Mouse (Mus musculus) heart, postnatal 36 days (tissue): ENCODE data around the gene Nxph1. TPM values are rescaled to one million over a fixed set of nuclear protein-coding genes. Genes with fewer than 3 reads are reported as not detected.

ENCODE experiments used
- DNase-seq, 2 experiments: peaks; one replicate each; pipeline ENCODE4 v3.0.0; 2021 to 2022
- intact Hi-C: fragments of 180-260 bp; cut with DNase I; formaldehyde crosslinking; loops from one replicate; pipeline ENCODE4 v1.15.1; 2025
- total RNA-seq, 2 experiments: library from RNA; stranded (reverse); gene quantifications; 2 replicates each; pipeline ENCODE4 v1.2.3; 2021

Gene Nxph1
- total RNA-seq, 2 experiments from 2014 or later: not detected

DNA sequence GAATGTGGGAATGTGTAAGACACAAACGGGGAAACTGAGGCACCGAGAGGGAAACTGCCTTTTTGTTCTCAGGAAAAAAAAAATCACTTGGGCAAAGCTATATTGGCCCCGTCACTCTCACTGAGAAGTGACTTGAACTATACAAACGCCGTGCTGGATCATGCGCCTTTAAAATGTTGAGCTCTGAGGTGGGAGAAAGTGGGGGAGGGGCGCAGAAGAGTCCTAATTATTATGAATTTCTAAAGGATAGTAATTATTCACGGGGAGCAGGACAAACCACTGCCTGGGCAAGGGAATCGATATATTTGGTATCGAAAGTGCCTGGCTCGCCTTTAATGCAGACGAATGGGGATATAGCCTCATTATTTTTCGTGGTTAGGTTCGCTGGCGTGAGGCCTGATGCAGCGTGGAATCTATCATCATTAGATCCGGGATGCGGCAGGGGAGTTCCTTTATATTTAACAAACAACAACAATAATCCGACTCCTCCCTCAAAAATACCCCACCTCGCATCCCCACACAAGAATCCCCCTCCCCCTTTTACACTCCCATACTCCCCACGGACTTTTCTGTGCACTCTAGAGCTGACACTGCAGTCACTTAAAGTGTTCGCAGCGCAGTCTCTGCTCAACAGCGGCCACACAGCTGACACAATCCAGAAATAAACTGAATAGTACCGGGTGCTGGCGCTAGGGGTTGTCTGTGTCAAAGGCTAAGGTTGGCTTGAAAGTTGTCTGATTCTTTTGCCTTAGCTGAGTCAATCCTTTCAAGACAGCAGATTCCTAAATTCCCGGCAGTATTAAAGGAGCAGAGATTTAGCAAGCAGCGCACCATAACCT, 10.1 kb downstream of the Nxph1 start:
- DNase-seq: no peak
- intact Hi-C loops: no loop called here

DNA sequence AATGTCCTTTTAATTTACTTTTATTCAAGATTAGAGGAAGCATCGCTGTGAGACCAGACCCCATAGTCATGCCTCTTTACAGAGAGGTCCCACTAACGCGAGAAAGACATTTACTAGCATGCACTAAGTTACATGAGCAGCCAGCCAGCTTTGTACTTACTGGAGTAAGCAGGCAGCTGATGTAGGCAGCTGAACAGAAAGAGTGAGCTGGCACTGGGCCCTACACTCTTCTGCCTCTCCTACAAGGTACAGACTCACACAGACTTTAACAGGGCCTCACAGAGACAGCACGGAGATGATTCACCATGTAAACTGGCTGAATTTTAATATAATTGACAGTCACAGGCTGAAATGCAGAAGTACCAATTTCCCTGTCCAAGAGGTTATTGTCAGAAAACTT, 11.6 kb downstream of the Nxph1 start:
- no peak for DNase-seq
- intact Hi-C loops: no loop called here

DNA sequence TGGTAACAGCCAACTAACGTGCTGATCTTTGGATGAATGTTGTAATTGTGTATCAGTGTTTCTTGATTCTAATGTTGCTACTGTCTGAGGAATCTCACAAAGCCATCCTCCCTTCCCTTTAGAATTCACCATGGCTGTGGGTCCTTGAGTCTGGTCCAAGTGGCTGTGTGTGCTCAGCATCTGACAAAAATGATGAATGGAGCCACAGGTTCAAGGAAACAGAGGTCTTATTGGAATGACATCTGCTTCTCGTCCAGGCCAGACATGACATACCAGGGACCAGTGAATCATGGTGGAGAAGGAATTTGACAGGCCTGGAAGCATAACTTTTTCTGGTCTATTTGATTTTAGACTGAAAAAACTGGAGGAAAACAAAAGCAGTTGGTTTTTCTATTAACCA, 22.3 kb downstream of the Nxph1 start:
- intact Hi-C loops: no loop called here
- DNase-seq: no peak

DNA sequence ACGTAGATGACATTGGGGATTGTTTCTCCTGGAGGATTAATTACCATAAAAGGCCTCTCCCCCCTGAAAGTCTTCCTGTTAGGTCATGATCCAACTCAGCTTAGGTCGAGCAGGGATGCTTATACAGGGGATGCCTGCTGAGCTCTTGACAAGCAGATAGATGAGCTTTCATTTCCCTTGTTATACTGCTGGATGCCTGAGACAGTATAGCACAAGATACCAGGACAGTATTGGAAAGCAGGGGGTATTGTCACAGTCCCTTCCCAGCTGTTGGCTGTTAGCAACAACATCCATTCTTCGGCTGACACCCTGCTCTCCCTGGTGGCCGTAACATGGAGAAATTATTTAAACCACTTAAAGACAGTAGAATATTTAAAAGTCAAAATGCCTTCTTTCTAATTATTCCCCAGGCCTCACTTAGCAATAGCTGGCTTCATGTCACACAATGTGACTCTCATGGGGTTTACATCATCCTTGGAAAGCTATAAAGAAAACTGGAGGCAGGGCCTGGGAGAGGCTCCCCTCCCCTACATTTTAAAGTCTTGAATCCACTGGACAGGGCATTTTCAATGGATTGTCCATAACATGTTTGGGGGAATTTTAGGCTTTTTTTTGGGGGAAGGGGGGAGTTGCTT, 31.1 kb downstream of the Nxph1 start:
- DNase-seq: no peak
- intact Hi-C loops: no loop called here

DNA sequence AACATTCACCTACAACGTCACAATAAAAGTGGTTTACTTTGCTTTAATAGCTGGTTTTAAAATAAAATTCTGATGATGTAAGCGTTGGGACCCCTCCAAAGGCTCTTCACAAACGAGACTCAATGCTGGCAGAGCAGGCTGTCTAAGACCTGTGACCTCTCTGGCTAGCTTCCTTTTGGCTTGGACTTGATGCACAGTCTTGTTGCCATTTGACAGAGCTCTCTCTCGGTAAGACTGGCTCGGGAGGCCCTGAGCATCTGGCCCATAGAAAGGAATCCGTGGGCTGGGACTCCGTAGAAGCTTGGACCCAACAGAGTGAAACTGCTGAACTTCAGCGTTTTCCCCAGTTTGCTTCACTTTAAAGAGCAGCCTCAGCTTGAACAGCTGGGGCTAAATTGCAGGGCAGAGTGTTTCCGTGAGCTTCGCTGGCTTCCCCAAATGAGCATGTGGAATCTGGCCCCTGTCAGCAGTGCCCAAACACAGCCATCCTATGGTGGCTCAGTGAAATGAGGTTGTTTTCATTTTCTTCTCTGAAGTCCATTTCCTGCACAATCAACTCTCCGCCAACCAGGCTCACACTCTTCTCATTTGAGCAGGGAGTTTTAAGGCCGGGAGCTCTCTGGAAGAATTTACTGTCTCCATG, 48.2 kb downstream of the Nxph1 start:
- intact Hi-C loops: no loop called here
- peak; percentile 15 to 32 for DNase-seq

DNA sequence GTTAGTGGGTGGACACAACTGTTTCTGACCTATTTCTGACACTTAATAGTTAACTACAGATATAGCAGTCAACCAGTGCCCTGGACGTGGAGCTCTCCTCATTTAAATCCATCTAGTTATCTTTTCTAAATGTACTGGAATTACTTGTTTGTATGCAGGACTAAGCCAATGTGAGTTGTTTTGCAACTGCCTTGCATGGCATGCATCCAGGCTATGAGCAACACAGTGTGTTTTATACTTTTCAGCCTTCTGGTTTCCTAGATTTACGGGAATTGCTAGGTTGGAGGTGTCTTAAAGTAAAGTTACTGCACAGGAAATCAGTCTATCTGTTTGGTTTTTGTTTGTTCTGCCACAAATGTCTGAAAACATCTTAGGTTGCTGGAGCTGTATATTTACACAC, 49.1 kb downstream of the Nxph1 start:
- DNase-seq: peak; percentile 1 to 6
- intact Hi-C loops: no loop called here

DNA sequence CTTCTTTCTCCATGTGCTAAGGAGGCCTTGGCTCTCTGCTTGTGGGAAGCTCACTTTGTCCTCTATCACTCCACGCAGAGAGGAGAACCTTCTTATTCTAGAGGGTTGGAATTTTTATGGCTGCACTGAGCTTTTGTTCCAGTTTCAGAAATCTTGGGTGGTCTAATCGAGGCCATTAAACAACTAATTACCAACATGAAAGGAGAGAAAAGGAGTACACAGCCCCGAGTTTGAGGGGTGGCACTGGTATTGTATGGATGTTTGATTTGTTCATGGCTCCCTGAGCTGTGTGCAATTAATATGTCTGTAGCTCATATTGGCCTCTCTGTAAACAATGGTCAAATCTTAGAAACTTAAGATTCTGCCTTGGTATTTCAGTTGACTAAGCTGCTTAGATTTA, 54.5 kb downstream of the Nxph1 start:
- intact Hi-C loops: no loop called here

DNA sequence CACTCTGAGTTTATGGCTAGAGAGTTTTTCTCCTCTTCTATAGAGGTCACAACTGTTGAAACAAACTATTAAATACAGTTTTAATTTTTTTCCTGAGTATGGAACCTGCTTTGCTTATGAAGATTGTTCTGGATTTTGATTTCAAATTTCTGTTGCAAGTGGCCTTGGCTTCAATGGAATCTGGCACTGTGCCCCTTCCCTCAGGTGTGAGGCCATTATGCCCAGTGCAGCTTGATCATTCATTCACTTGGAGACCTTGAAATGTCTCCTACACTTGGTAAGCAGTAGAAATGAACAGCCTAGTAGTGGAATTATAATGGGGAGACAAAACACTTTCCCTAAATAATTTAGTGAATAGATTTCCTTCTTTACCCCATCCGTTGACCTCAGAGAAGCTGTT, 78.4 kb downstream of the Nxph1 start:
- no peak for DNase-seq
- intact Hi-C loops: no loop called here

More for the DNA sequence above, 54.5 kb downstream of the Nxph1 start:
- DNase-seq: no peak

DNA sequence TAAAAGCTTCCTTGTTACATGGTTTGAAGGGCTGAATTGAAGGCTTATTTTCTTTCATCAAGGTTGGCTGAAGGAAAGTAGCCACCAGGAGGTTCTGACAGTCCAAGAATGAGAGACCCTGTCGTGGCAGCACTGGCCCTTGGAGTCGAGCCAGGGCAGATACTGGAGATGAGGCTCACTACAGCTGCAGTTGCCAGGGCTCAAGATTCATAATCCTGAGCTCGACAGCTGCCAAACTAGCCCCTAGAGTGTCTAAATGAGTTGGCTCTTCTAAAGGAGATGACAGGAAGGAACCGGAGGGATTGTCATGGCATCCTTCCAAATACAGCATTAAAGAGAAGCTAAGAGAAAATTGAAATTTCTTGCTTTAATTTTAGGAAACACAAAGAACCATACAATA, 78.9 kb downstream of the Nxph1 start:
- intact Hi-C loops: no loop called here
- DNase-seq: no peak

DNA sequence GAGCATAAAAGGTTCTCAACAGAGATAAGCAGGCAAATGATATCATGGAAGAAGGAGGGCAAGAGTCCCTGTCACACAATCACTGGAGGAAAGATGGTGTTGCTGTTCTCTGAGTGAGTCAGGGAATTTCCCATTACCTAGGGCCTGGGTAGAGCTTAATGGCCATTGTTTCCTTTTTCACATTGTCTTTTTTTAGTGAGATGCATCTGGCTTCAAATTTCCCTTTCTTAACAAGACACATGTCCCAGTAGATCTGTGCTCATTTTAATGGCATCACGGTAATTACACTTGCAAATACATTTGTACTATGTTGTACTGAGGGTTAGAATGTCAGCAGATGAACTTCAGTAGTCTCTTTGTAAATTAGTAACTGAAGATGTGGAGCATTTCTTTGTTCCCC, 80.3 kb downstream of the Nxph1 start:
- intact Hi-C loops: no loop called here
- no peak for DNase-seq

DNA sequence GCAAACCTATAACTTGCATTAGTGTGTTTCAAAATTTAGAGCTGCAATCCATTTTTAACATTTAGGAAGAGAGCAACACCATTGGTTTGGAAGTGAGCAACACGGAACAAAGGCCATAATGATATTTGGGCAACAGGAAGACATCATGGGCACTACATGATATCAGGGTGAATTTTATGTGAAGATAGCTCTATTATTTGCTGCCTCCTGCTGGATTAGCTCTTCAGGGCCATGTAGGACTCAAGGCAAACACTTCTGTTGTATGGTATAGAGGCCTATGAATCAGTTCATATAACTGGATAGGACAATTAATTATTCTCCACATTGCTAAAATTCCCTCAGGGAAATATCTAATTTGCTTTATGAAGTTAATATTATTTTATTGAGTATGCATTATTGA, 91.1 kb downstream of the Nxph1 start:
- DNase-seq: no peak
- intact Hi-C loops: no loop called here

DNA sequence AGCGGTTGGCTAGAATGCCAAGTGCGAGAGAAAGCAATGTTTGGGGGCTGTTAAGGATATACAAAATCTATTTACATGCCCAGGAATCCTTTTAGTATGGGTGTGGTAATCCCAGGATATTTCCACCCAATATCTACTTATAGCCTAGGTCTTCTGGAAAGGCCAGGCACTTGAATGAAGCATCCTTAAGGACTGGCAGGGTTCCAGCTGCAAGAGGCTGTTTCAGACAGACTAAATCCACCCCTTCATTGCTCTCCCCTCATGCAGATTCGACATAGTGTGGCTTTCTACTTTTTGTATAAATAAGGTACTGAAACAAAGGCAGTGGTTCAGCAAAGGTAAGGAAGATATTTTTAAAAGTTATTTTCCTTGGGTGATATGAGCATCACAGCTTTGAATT, 92.8 kb downstream of the Nxph1 start:
- no peak for DNase-seq
- intact Hi-C loops: no loop called here

DNA sequence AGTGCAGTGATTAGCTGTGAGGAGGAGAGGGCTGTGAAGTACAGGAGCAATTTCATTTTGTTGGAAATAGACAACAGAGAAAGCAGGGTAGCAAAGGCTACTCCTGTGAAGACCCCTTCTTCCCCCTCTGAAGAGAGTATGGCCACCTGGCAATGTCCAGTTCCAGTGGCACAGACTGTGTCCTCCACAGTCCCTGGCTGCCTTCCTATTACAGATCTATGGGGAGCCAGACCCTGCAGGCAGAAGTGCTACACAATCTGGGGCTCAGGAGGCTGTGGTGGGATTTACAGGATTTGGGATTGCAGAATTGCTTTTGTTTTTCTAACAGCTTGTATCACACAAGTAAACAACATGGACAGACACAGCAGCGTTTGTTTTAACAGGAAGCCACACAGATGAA, 94.2 kb downstream of the Nxph1 start:
- intact Hi-C loops: no loop called here
- no peak for DNase-seq

DNA sequence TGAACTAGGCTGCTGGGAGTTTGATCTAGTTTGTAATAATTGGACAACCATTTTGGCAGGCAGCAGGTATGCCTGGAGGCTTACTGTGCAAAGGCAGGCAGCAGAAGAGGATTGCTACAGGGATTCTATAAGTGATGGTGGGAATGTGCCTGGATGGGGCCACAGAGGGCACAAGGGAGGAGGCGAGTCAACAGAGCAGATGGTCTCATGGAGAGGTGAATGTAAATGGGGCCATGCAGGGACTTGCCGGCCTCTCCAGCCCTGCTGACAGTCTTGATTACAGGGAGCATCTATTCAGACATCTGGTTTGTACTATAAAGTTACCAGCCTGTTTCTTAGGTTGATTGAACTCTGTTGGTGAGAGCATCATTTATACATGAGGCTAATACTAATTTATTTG, 98.6 kb downstream of the Nxph1 start:
- DNase-seq: no peak
- intact Hi-C loops: no loop called here

DNA sequence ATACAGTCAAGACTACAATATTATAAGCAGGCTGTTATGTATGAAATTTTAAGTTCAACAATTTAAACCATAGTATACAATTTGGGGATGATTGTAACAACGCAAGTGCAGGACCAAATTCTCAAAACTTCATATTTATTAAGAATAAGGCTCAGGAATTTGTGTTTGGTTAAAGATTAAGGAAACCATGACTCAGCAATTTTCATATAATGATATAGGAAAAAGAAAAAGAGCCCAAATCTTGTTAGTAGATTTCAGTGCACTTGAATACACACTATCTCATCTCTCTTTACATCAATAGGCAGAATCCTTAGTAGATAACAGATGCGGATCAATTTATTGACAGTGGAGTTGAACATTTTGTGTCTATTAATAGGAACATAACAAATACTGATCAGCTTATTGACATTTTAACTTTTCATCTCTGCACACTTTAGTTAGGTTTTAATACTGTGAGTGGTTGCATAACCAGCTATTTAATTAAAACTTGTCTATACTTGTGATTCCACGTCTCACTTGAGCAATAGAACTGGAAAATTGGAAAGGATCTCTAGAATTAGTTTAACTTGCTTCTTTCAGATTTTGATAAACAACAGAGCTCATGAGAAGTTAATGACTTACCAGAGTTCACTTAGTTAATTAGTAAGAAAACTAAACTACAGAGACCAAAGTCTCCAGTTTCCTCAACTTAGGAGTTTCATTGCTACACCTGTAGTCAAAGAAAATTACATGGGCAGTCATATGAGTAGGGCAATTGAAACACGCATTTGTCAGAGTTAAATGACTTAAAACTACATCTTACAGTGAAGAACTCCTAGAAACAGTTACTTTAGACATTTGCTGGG, 113.3 kb downstream of the Nxph1 start:
- intact Hi-C loops: no loop called here
- DNase-seq: no peak

DNA sequence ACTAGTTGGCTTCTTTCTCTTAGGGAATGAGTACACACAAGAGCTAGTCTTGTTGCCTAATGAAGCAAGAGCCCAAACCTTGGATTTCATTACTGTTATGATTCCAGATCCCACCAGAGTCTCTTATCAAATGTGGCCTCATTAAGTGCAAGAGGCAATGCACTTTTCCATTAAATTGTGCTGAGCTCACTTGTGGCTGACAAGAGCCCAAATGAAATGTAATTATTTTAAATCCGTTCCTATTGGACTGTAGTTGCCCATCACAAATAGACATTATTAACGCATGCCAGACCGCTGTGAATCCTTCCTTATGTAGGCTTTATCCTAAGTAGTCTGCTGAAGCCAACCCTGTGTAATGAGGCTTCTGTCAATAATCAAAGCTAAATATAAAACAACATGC, 118.2 kb downstream of the Nxph1 start:
- DNase-seq: no peak
- intact Hi-C loops: no loop called here

DNA sequence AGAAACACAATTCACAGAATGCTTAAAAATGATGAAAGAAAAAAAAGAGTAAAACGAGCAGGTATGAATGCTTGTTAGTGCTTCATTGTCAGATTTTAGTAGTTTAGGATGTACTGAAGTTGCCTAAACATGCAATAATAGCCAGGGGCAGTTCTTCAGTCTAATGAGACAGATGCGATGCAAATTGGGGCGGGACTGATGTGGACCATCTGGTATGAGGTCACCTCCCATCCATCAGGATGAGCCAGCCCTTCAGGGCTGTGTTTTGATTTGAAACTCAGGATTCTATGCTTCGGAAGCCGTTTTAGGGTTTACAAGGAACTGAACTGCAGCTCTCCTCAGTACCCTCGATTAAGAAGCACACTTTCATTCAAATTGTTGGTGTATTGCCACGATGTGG, 121.7 kb downstream of the Nxph1 start:
- intact Hi-C loops: no loop called here
- no peak for DNase-seq

DNA sequence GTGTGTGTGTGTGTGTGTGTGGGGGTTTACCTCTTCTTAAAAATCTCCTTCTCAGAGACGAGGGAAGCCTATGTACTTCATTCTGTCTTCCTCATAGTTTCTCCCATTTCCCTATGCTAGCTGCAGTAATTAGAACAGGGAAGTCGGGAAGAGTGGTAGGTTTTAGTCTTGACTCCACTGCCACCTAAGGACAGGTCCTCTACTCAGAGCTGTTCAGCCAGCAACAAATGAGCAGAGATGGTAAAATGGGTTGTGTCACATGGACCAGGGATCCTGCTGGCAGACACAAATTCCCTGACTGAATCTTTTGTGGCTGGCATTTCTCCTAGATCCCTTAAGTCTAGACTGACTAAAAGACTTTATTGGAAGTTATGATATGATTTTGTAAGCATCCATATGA, 128.2 kb downstream of the Nxph1 start:
- intact Hi-C loops: no loop called here
- no peak for DNase-seq

DNA sequence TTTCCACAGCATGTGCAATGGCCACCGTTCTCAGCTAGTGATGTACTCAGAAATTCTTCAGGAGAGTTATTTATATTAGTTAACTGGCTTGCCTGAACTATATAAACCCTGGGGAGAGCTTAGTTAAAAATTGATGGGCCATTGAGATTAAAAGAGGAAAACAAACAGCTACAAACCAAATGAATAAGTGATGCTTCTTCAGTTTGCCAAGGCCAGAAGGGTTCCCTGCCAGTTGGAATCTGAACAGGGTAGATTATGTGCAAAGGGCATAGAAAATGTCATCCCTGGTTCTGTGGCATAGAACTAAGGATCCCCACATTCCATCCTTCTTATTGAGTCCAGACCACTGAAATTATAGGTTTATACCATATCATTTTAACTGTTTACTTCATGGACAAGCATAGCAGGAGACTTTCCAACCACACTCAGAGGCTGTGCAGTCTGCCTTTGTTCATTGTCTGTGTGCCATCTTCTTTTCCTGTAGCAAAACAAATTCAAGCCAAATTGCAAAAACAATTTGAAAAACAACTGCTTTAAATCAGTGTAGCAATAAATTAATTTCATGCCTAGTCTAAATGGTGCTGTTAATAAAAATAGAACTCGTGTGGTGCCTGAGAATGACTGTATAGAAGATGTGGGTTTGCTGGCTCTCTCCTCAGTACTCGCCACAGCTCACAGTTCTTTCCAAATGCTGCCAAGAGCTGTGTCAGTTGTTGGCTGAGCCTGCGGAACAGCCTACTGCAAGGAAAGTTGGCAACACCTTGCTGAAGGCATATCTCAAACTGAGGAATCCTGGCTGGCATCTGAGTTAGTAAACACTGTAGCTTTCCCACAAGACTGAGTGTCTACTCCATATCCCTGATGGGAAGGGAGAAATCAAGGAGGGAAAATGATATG, 129.8 kb downstream of the Nxph1 start:
- DNase-seq: peak; percentile 2 to 3
- intact Hi-C loops: no loop called here

DNA sequence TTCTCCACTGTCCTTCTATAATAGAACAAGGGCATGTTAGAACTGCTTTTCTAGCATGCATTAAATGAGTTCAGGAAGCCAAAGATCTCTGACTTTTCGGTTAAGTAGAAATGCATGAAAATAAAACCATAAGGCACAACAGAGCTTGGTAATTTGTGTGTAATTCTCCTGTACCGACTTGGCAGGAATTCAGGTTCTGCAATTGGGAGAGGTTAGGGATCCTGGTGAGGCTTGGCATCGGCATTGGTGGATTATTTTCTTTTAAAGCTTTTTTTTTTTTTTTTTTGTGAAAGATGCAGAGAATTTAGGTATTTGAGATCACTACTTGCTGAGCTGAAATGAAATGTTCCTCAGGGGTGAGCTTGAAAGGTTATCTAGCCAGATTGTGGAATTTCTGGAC, 135.6 kb downstream of the Nxph1 start:
- DNase-seq: no peak
- intact Hi-C loops: no loop called here
